Mouse (Mus musculus) stomach, postnatal 0 days (tissue): ENCODE measurements around the gene Nuf2. TPM values are rescaled to one million over a fixed set of nuclear protein-coding genes. Genes with fewer than 3 reads are reported as not detected.

ENCODE experiments used
- ATAC-seq: fragments of 200-750 bp; cut with Nextera tagmentation; 2 replicates; pipeline ENCODE4 v1.8.0; 2017; ENCODE audit not compliant: low FRiP score, low TSS enrichment
- DNase-seq: peaks from one replicate; pipeline ENCODE4 v3.0.0-alpha.2; 2016; ENCODE audit warnings: low spot score
- H3K27ac ChIP-seq: fragments of 300-500 bp; sonication (generic); replicated peaks from 2 replicates; pipeline ENCODE4 v1.5.1; 2014; ENCODE audit warnings: mild to moderate bottlenecking, control low read depth
- H3K27me3 ChIP-seq: fragments of 300-500 bp; sonication (generic); 2 replicates; pipeline ENCODE4 v1.6.1; 2014; ENCODE audit warnings: low read length; ENCODE audit not compliant: control insufficient read depth, insufficient read depth
- H3K36me3 ChIP-seq: fragments of 300-500 bp; sonication (generic); 2 replicates; pipeline ENCODE4 v1.6.1; 2014; ENCODE audit warnings: low read length, mixed read lengths; ENCODE audit not compliant: control insufficient read depth, insufficient read depth
- H3K4me1 ChIP-seq: fragments of 300-500 bp; sonication (generic); replicated peaks from 2 replicates; pipeline ENCODE4 v1.6.1; 2014; ENCODE audit warnings: antibody characterized with exemption; ENCODE audit not compliant: control insufficient read depth, insufficient read depth
- H3K4me2 ChIP-seq: fragments of 300-500 bp; sonication (generic); replicated peaks from 2 replicates; pipeline ENCODE4 v1.6.1; 2014; ENCODE audit warnings: low read depth, mild to moderate bottlenecking, control low read depth, moderate library complexity
- H3K4me3 ChIP-seq: fragments of 300-500 bp; sonication (generic); 2 replicates; pipeline ENCODE4 v1.5.1; 2014; ENCODE audit warnings: low read depth, low read length, control low read depth
- H3K9ac ChIP-seq: fragments of 300-500 bp; sonication (generic); 2 replicates; pipeline ENCODE4 v1.6.1; 2014; ENCODE audit warnings: mild to moderate bottlenecking, low read length, control low read depth, mixed read lengths
- H3K9me3 ChIP-seq: fragments of 300-500 bp; sonication (generic); 2 replicates; pipeline ENCODE4 v1.6.1; 2016; ENCODE audit warnings: low read length; ENCODE audit not compliant: control insufficient read depth
- CTCF ChIP-seq: IDR thresholded peaks from 2 replicates; pipeline ENCODE4 v1.5.1; 2016; ENCODE audit warnings: antibody characterized with exemption, low read depth, mild to moderate bottlenecking, moderate library complexity
- EP300 ChIP-seq: optimal IDR thresholded peaks from 2 replicates; pipeline ENCODE3; 2016; ENCODE audit warnings: antibody characterized with exemption
- WGBS: fragments of 180-500 bp; shearing (Covaris S2); extraction: QIAGEN DNeasy Blood & Tissue Kit; methylation state at CpG from one replicate; pipeline ENCODE4 v1.1.7; 2014; 5-methylcytosine and 5-hydroxymethylcytosine counted together
- polyA plus RNA-seq: library from polyadenylated mRNA; unstranded; fragments of >200 nt; fragmentation: Nextera tagmentation; extraction: Ambion mirVana; gene quantifications from 2 replicates; pipeline ENCODE4 v1.2.1, GENCODE M21; 2015

Gene Nuf2
- polyA plus RNA-seq, 1 experiment from 2014 or later: 14.0 TPM

DNA sequence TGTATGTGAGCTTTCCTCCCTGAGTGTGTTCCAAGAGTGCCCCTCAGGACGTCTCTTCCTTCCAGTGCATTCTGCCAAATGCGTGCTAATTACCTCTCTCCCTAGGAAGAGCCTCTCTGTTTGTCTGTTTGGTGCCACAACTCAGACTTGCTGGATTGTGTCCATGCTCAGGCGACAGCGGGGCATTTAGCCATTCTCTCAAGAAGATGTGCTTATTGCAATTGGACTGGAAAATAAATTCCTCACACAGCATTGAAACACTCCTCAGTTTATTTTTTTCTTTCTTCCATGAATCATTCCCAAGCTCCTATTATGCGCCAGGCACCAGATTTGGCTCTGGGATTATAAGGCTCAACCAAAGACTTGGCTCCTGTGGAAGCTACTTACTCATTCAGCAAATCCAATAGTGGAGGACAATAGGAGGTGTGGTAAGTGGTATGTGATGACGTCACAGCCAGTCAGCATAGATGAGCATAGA lies 45.8 kb downstream of the Nuf2 start:
- H3K4me3 ChIP-seq: no peak overlapping the region
- no peak for DNase-seq
- peak; percentile 66; the same call in 1 of the 2 replicates for ATAC-seq

DNA sequence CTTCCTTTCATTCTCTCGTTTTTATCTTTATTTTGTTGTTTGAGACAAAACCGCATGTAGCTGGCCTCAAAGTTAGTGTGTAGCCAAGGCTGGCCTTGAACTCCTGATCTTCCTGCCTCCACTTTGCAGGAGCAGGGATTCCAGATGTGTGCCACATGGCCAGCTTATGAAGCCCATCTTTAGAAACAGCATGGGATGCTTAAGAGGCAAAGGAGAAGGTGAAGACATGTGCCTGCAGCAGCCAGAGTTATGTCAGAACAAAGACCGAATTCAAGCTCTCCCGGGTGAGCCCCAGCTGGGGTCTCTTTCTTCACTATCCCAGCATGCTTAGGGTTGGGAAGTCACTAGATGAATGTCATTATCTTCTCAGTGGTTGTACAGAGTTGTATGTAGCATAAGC lies 46.7 kb downstream of the Nuf2 start:
- Histone ChIP-seq H3K4me2 (no peak overlapping the region), H3K4me1 (no peaks in the 10 kb centered on the region), H3K36me3 (no peaks in the 10 kb centered on the region), H3K27ac (no peak overlapping the region), H3K9me3 (no peaks in the 10 kb centered on the region), H3K27me3 (no peaks in the 10 kb centered on the region), H3K4me3 (no peak overlapping the region), H3K9ac (no peak overlapping the region)
- TF ChIP-seq CTCF (no peak), EP300 (no peak)
- ATAC-seq (no peak), DNase-seq (no peak)
- 69% methylated on average over 4 of the region's 4 CpGs for WGBS

More for the DNA sequence above, 45.8 kb downstream of the Nuf2 start:
- H3K9me3 ChIP-seq: no peaks in the 10 kb centered on the region
- no peaks in the 10 kb centered on the region for H3K36me3 ChIP-seq
- H3K4me1 ChIP-seq: no peaks in the 10 kb centered on the region
- no peak for TF ChIP-seq EP300
- TF ChIP-seq CTCF: no peak
- no peak overlapping the region for H3K9ac ChIP-seq
- no peaks in the 10 kb centered on the region for H3K27me3 ChIP-seq
- H3K27ac ChIP-seq: no peak overlapping the region
- H3K4me2 ChIP-seq: no peak overlapping the region
- 45% methylated on average over 6 of the region's 6 CpGs for WGBS

DNA sequence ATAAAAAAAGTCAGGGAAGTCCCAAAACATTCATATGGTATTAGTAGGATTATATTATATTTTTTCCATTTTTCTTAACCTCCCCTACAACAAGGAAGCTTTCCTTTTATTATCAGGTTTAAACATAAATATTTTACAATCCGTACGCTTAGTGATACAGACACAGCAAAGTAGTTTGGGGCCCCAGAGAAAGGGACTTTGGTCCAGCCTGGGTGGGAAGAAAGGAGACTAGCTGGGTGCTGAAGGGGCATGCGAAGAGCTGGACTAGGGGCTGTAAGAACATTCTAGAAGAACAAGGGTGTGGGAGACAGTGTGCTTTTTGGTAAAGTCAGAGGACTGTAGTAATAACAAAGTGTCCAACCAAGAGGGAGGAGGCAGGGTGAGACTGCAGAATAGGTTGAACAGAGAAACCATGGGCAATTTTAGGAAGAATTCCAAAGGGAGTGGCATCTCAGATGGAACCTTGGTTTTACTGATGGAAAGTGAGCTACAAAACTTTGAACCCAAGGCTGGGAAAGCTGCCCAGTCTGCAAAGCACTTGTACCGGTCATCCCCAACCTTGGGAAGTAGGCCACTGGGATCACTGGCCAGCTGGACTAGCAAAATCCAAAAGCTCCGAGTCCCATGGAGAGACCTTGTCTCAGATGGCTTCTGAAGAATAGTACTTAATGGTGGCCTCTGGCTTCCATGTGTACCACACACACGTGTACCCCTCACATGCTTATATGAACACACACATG lies 48.5 kb downstream of the Nuf2 start:
- H3K9me3 ChIP-seq: no peaks in the 10 kb centered on the region
- TF ChIP-seq CTCF (no peak), EP300 (no peak)
- no peak overlapping the region for H3K4me3 ChIP-seq
- 86% methylated on average over 6 of the region's 6 CpGs for WGBS
- no peak overlapping the region for H3K27ac ChIP-seq
- DNase-seq: no peak
- H3K36me3 ChIP-seq: no peaks in the 10 kb centered on the region
- H3K27me3 ChIP-seq: no peaks in the 10 kb centered on the region
- no peak for ATAC-seq
- no peaks in the 10 kb centered on the region for H3K4me1 ChIP-seq
- H3K9ac ChIP-seq: no peak overlapping the region
- H3K4me2 ChIP-seq: no peak overlapping the region

DNA sequence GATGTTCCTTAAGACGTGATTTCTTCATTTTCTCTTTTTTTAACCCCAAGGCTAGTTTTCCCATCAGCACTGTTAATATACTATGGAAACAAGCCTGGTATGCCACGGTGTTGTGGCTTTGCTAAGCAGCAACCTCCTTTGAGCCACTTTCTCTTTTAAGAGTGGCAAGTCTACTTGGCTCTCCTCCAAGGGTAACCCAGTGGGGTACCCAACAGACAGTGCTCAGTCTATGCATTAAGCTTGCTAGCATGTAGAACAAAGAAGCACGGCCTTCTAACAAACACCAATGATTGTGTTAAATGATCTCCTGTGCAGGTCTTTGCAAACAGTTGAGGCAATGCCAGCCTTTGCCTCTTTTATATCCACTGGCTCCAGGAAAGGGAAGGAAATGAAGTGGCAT lies 60.1 kb downstream of the Nuf2 start:
- WGBS: 71% methylated on average over 3 of the region's 3 CpGs

DNA sequence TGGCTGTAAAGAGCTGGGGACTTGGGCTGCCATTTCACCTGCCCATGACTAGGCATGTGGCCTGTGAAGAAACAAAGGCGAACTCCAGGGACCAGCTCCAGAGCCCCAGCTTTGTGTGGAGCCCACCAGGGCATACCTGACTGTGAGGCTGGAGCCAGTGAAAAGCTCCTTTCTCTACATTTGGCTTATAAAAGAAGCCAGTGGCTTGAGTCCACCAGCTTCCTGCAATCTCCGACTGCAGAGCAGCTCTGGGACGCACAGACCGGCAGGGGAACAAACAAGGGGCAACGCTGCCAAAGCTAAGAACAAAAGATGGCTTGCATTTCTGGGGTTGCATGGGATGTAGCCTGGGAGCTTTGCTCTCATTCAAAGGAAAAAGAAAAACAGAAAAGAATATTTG lies 63.5 kb downstream of the Nuf2 start:
- 63% methylated on average over 5 of the region's 5 CpGs for WGBS
- Histone ChIP-seq H3K9ac (no peak overlapping the region), H3K4me1 (no peaks in the 10 kb centered on the region), H3K27ac (no peak overlapping the region), H3K27me3 (no peaks in the 10 kb centered on the region), H3K36me3 (no peaks in the 10 kb centered on the region), H3K9me3 (no peaks in the 10 kb centered on the region), H3K4me2 (no peak overlapping the region), H3K4me3 (no peak overlapping the region)
- DNase-seq (no peak), ATAC-seq (no peak)
- no peak for TF ChIP-seq EP300
- no peak for TF ChIP-seq CTCF

More for the DNA sequence above, 60.1 kb downstream of the Nuf2 start:
- ATAC-seq: no peak
- Histone ChIP-seq H3K4me1 (no peaks in the 10 kb centered on the region), H3K27me3 (no peaks in the 10 kb centered on the region), H3K4me3 (no peak overlapping the region), H3K36me3 (no peaks in the 10 kb centered on the region), H3K9me3 (no peaks in the 10 kb centered on the region), H3K4me2 (no peak overlapping the region), H3K9ac (no peak overlapping the region), H3K27ac (no peak overlapping the region)
- TF ChIP-seq EP300 (no peak), CTCF (no peak)
- no peak for DNase-seq

DNA sequence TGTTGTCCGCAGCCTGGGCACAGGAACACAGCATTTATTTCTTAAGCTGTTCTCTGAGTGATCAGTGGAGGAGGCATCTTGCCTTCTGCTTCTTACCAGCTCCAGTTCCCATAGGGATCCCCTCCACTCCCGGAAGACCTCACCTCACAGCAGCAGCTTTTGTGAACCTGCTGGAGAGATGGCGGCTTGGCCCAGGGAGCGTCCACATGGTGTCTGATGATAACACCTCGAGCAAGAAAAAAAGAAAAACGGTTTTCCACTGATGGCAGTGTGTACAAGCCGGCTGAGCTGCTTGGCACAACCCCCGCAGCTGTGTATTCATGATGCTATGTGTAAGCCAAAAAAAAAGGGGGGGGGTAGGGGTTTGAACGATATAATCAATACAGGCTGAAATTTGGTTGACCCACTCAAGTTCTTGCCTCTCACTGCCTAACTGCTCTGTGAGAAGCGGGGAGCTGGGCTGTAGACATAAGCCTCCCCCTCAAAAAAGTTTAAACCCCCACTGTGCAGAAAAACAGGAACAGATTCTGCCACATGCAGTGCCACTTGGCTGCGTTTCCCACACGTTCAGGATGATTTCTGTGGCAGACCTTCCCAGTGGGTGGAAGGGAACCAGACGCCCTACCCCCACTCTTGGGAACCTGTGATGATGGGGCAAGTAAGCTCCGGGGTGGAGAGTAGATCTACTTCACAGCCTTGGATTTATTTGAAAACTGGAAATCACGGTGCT lies 68.7 kb downstream of the Nuf2 start:
- DNase-seq (no peak), ATAC-seq (no peak)
- no peaks in the 10 kb centered on the region for H3K9me3 ChIP-seq
- 82% methylated on average over 15 of the region's 15 CpGs for WGBS
- H3K27me3 ChIP-seq: no peaks in the 10 kb centered on the region
- H3K4me2 ChIP-seq: no peak overlapping the region
- H3K4me1 ChIP-seq: no peaks in the 10 kb centered on the region
- no peak overlapping the region for H3K4me3 ChIP-seq
- H3K36me3 ChIP-seq: no peaks in the 10 kb centered on the region
- TF ChIP-seq CTCF (no peak), EP300 (no peak)
- no peak overlapping the region for H3K27ac ChIP-seq
- H3K9ac ChIP-seq: no peak overlapping the region
